Mouse (Mus musculus) forebrain, postnatal 0 days (tissue): ENCODE data around the gene Ttc39a. TPM values are rescaled to one million over a fixed set of nuclear protein-coding genes. Genes with fewer than 3 reads are reported as not detected.

ENCODE experiments used
- ATAC-seq: fragments of 200-750 bp; cut with Nextera tagmentation; 2 replicates; pipeline ENCODE4 v1.8.0; 2017; ENCODE audit warnings: mild to moderate bottlenecking, moderate library complexity
- DNase-seq: peaks from one replicate; pipeline ENCODE4 v3.0.0-alpha.2; 2015
- H3K27ac ChIP-seq: fragments of 300-500 bp; sonication (generic); 2 replicates; pipeline ENCODE4 v1.5.1; 2014; ENCODE audit warnings: low read depth, mild to moderate bottlenecking, antibody characterized with exemption, low read length, moderate library complexity, mixed read lengths
- H3K27me3 ChIP-seq: fragments of 300-500 bp; sonication (generic); 2 replicates; pipeline ENCODE4 v1.6.1; 2014; ENCODE audit warnings: mild to moderate bottlenecking, low read length, mixed read lengths; ENCODE audit not compliant: insufficient read depth
- H3K36me3 ChIP-seq: fragments of 300-500 bp; sonication (generic); 2 replicates; pipeline ENCODE4 v1.6.1; 2014; ENCODE audit warnings: mild to moderate bottlenecking, moderate library complexity; ENCODE audit not compliant: insufficient read depth
- H3K4me1 ChIP-seq: fragments of 300-500 bp; sonication (generic); 2 replicates; pipeline ENCODE4 v1.6.1; 2014; ENCODE audit warnings: antibody characterized with exemption; ENCODE audit not compliant: insufficient read depth
- H3K4me2 ChIP-seq: fragments of 300-500 bp; sonication (generic); 2 replicates; pipeline ENCODE4 v1.6.1; 2014; ENCODE audit warnings: low read depth, mild to moderate bottlenecking, moderate library complexity
- H3K4me3 ChIP-seq: fragments of 300-500 bp; sonication (generic); 2 replicates; pipeline ENCODE4 v1.5.1; 2014; ENCODE audit warnings: low read depth, low read length, mixed read lengths
- H3K9ac ChIP-seq: fragments of 300-500 bp; sonication (generic); 2 replicates; pipeline ENCODE4 v1.6.1; 2014; ENCODE audit warnings: mild to moderate bottlenecking
- H3K9me3 ChIP-seq: fragments of 300-500 bp; sonication (generic); 2 replicates; pipeline ENCODE4 v1.6.1; 2016; ENCODE audit warnings: low read length
- CTCF ChIP-seq: sonication (generic); IDR thresholded peaks from 2 replicates; pipeline ENCODE4 v1.5.1; 2016; ENCODE audit warnings: antibody characterized with exemption, control low read depth, low read depth
- WGBS: fragments of 180-500 bp; shearing (Covaris S2); extraction: QIAGEN DNeasy Blood & Tissue Kit; methylation state at CpG from one replicate; pipeline ENCODE4 v1.1.7; 2014; 5-methylcytosine and 5-hydroxymethylcytosine counted together
- polyA plus RNA-seq: library from polyadenylated mRNA; unstranded; fragments of >200 nt; fragmentation: Nextera tagmentation; extraction: Ambion mirVana; gene quantifications from 2 replicates; pipeline ENCODE4 v1.2.1, GENCODE M21; 2015
- total RNA-seq: library from RNA; depleted of rRNA; stranded (reverse); fragments of >200 nt; gene quantifications from 2 replicates; pipeline ENCODE4 v1.2.3, GENCODE M21; 2014; rRNA removed

Ttc39a gene
- total and polyA plus RNA-seq, 2 experiments from 2014 or later, result 1.9 to 4.5 TPM

DNA sequence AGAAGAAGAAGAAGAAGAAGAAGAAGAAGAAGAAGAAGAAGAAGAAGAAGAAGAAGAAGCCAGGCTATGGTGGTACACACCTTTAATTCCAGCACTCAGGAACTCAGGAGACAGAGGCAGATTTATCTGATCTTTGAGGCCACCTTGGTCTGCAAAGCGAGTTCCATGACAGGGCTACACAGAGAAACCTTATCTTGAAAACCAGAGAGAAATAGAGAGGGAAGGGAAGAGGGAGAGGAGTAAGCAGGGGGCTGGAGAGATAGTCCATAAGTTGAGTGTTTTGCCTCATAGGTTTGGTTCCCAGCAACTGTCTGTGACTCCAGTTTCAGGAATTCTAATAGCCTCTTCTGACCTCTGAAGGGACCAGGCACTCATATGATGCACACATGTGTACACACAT is 82.4 kb downstream of the Ttc39a start:
- Histone ChIP-seq H3K27me3 (no peaks in the 10 kb centered on the region), H3K9ac (no peak overlapping the region), H3K36me3 (no peaks in the 10 kb centered on the region), H3K4me1 (no peaks in the 10 kb centered on the region), H3K4me2 (no peak overlapping the region), H3K4me3 (no peak overlapping the region), H3K27ac (no peak overlapping the region), H3K9me3 (no peaks in the 10 kb centered on the region)
- DNase-seq, result no peak
- no peak for TF ChIP-seq CTCF
- WGBS, result 68% methylated on average over 1 of the region's 1 CpGs
- ATAC-seq, result no peak

DNA sequence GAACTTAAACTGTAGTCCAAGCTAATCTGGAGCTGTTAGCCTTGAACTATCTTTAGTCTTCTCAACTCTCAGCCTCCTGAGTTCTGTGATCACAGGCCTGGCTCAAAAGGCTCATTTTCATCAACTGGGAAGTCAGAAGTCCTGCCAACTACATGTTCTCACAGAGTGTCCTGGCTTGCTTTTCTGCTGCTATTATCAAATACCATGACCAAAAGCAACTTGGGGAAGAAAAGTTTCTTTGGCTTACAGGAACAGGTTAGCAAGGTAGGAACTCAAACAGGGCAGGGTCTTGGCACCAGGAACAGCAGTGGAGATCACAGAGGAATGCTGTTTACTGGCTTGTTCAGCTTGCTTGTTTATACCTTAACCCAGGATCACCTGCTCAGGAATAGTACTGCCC is 87.2 kb downstream of the Ttc39a start:
- Histone ChIP-seq H3K9ac (no peak overlapping the region), H3K27ac (no peak overlapping the region)

More for the DNA sequence above, 87.2 kb downstream of the Ttc39a start:
- no peak for TF ChIP-seq CTCF
- H3K4me3 ChIP-seq, result no peak overlapping the region
- no peak overlapping the region for H3K4me2 ChIP-seq
- ATAC-seq, result no peak
- no peaks in the 10 kb centered on the region for H3K4me1 ChIP-seq
- no peaks in the 10 kb centered on the region for H3K27me3 ChIP-seq
- no peaks in the 10 kb centered on the region for H3K36me3 ChIP-seq
- no peak for DNase-seq
- no peaks in the 10 kb centered on the region for H3K9me3 ChIP-seq

Other genes with a start within 250 kb of the Ttc39a start
- gene Osbpl9, start 204.4 kb upstream of the Ttc39a start, total RNA-seq, result 67.0 and 86.4 TPM in 2 replicates
- gene Osbpl9, start 204.4 kb upstream of the Ttc39a start, polyA plus RNA-seq, result 42.3 and 53.6 TPM in 2 replicates
- gene Calr4, start 172.1 kb upstream of the Ttc39a start, total RNA-seq, result 0.23 and 0.62 TPM in 2 replicates
- gene Calr4, start 172.1 kb upstream of the Ttc39a start, polyA plus RNA-seq, result 0.08 and 0.29 TPM in 2 replicates
- 108 and 109 TPM in 2 replicates for gene Eps15, start 126.4 kb upstream of the Ttc39a start, total RNA-seq
- gene Eps15, start 126.4 kb upstream of the Ttc39a start, polyA plus RNA-seq, result 33.1 and 42.6 TPM in 2 replicates
- 161 and 167 TPM in 2 replicates for gene Rnf11, start 78.1 kb downstream of the Ttc39a start, total RNA-seq
- gene Rnf11, start 78.1 kb downstream of the Ttc39a start, polyA plus RNA-seq, result 68.7 and 84.0 TPM in 2 replicates
- gene 4930522H14Rik, start 124.7 kb downstream of the Ttc39a start, total RNA-seq, result 0.29 TPM in 1 of 2 replicates, not detected in the other
- not detected in 2 replicates for gene 4930522H14Rik, start 124.7 kb downstream of the Ttc39a start, polyA plus RNA-seq